Mouse (Mus musculus): Measurements from ENCODE around the gene Gzmn. TPM values are rescaled to one million over a fixed set of nuclear protein-coding genes. Genes with fewer than 3 reads are reported as not detected.

The Gzmn gene
- polyA plus RNA-seq (2012; rRNA removed): not detected in 2 replicates

GRCm38 (mm10) chr14:56174499-56174898, at the start of gene Gzmn:
Gene Gzmn (minus strand): TSS chr14:56174599.

GRCm38 (mm10) chr14:56211317-56211716, 36.9 kb upstream of the Gzmn start, which contains the start of gene Gzmf:
Gene Gzmf (minus strand): TSS chr14:56211417.

GRCm38 (mm10) chr14:56159479-56159878, 14.9 kb downstream of the Gzmn start, which contains the start of gene Gzmg:
Gene Gzmg (minus strand): TSS chr14:56159579.

GRCm38 (mm10) chr14:56132508-56132907, 41.9 kb downstream of the Gzmn start, which contains the start of gene Gzmd:
Gene Gzmd (minus strand): TSS chr14:56132608.

GRCm38 (mm10) chr14:56120525-56120924, 53.9 kb downstream of the Gzmn start, which contains the start of gene Gzme:
Gene Gzme (minus strand): TSS chr14:56120625.

Other genes with a start within 250 kb of the Gzmn start
- 0.07 and 0.12 TPM in 2 replicates for gene Cma1, start 229.9 kb downstream of the Gzmn start, polyA plus RNA-seq (2012; rRNA removed)
- not detected in 2 replicates for gene Cma2, start 223.6 kb downstream of the Gzmn start, polyA plus RNA-seq (2012; rRNA removed)
- 0.02 TPM in 1 of 2 replicates, not detected in the other for gene Mcpt1, start 156.6 kb downstream of the Gzmn start, polyA plus RNA-seq (2012; rRNA removed)
- not detected in 2 replicates for gene Mcpt9, start 144.1 kb downstream of the Gzmn start, polyA plus RNA-seq (2012; rRNA removed)
- 0.03 and 0.05 TPM in 2 replicates for gene Mcpt2, start 132.6 kb downstream of the Gzmn start, polyA plus RNA-seq (2012; rRNA removed)
- not detected in 2 replicates for gene Mcpt4, start 112.3 kb downstream of the Gzmn start, polyA plus RNA-seq (2012; rRNA removed)
- 1.3 and 1.4 TPM in 2 replicates for gene Mcpt8, start 89.3 kb downstream of the Gzmn start, polyA plus RNA-seq (2012; rRNA removed)
- gene Ctsg, start 72.0 kb downstream of the Gzmn start, polyA plus RNA-seq (2012; rRNA removed): 28.2 and 49.2 TPM in 2 replicates
- 0.06 TPM in 1 of 2 replicates, not detected in the other for gene Gzme, start 54.0 kb downstream of the Gzmn start, polyA plus RNA-seq (2012; rRNA removed)
- gene Gzmd, start 42.0 kb downstream of the Gzmn start, polyA plus RNA-seq (2012; rRNA removed): 0.12 TPM in 1 of 2 replicates, not detected in the other
- 0.03 and 0.05 TPM in 2 replicates for gene Gzmg, start 15.0 kb downstream of the Gzmn start, polyA plus RNA-seq (2012; rRNA removed)
- 0.03 and 0.17 TPM in 2 replicates for gene Gzmf, start 36.8 kb upstream of the Gzmn start, polyA plus RNA-seq (2012; rRNA removed)
- gene Gzmc, start 60.1 kb upstream of the Gzmn start, polyA plus RNA-seq (2012; rRNA removed): 0.03 TPM in 1 of 2 replicates, not detected in the other
- gene Gzmb, start 87.7 kb upstream of the Gzmn start, polyA plus RNA-seq (2012; rRNA removed): 0.05 and 0.06 TPM in 2 replicates
- not detected in 2 replicates for gene Atp12a, start 190.5 kb upstream of the Gzmn start, polyA plus RNA-seq (2012; rRNA removed)
- 0.92 and 1.1 TPM in 2 replicates for gene Rnf17, start 228.0 kb upstream of the Gzmn start, polyA plus RNA-seq (2012; rRNA removed)

Data from liver, embryonic 14 days (tissue).